Mouse (Mus musculus) cerebellum, postnatal 25 days (tissue): ENCODE results near the gene Pkd1l1.

Source experiments
- DNase-seq, 2 experiments: peaks; one replicate each; pipeline ENCODE4 v3.0.0; 2021; ENCODE audit warnings: mixed read lengths in 2 of 2

The Pkd1l1 gene

GRCm38 (mm10) chr11:8936431-8937110, 36.5 kb downstream of the Pkd1l1 start:
- DNase-seq: peak; percentile 71 to 76

- DNase-seq: peak; percentile 72
Observed at GRCm38 (mm10) chr11:8916081-8916671, 56.9 kb downstream of the Pkd1l1 start.

GRCm38 (mm10) chr11:8882793-8883192, 90.3 kb downstream of the Pkd1l1 start:
- DNase-seq: no peak

GRCm38 (mm10) chr11:8881521-8881920, 91.5 kb downstream of the Pkd1l1 start:
- no peak for DNase-seq

- no peak for DNase-seq
Observed at GRCm38 (mm10) chr11:8870115-8870514, 103.0 kb downstream of the Pkd1l1 start.

- no peak for DNase-seq
Observed at GRCm38 (mm10) chr11:8866021-8866420, 107.0 kb downstream of the Pkd1l1 start.

- no peak for DNase-seq
Observed at GRCm38 (mm10) chr11:8863955-8864675, 109.0 kb downstream of the Pkd1l1 start.

GRCm38 (mm10) chr11:8862426-8862825, 110.6 kb downstream of the Pkd1l1 start:
- DNase-seq: no peak

GRCm38 (mm10) chr11:8861978-8862377, 111.1 kb downstream of the Pkd1l1 start:
- no peak for DNase-seq

- DNase-seq: peak in 1 of 2 experiments; percentile 42
Observed at GRCm38 (mm10) chr11:8860878-8861277, 112.2 kb downstream of the Pkd1l1 start.

GRCm38 (mm10) chr11:8859868-8860267, 113.2 kb downstream of the Pkd1l1 start:
- peak; percentile 30 to 65 for DNase-seq

GRCm38 (mm10) chr11:8859041-8859440, 114.0 kb downstream of the Pkd1l1 start:
- no peak for DNase-seq

GRCm38 (mm10) chr11:8856125-8856524, 116.9 kb downstream of the Pkd1l1 start:
- no peak for DNase-seq

- no peak for DNase-seq
Observed at GRCm38 (mm10) chr11:8848049-8848448, 125.0 kb downstream of the Pkd1l1 start.

GRCm38 (mm10) chr11:8847627-8848026, 125.4 kb downstream of the Pkd1l1 start:
- no peak for DNase-seq

- DNase-seq: no peak
Observed at GRCm38 (mm10) chr11:8836176-8836575, 136.9 kb downstream of the Pkd1l1 start.

GRCm38 (mm10) chr11:8834121-8834520, 138.9 kb downstream of the Pkd1l1 start:
- DNase-seq: no peak

GRCm38 (mm10) chr11:8830551-8830950, 142.5 kb downstream of the Pkd1l1 start:
- no peak for DNase-seq

- DNase-seq: no peak
Observed at GRCm38 (mm10) chr11:8829561-8829960, 143.5 kb downstream of the Pkd1l1 start.

- DNase-seq: no peak
Observed at GRCm38 (mm10) chr11:8828836-8829526, 144.1 kb downstream of the Pkd1l1 start.

- no peak for DNase-seq
Observed at GRCm38 (mm10) chr11:8826609-8827008, 146.5 kb downstream of the Pkd1l1 start.

GRCm38 (mm10) chr11:8826046-8826445, 147.0 kb downstream of the Pkd1l1 start:
- DNase-seq: no peak

- no peak for DNase-seq
Observed at GRCm38 (mm10) chr11:8825413-8825812, 147.7 kb downstream of the Pkd1l1 start.
